Mouse (Mus musculus) stomach, embryonic 16.5 days (tissue): ENCODE results near the gene Bap1. TPM values are rescaled to one million over a fixed set of nuclear protein-coding genes. Genes with fewer than 3 reads are reported as not detected.

ENCODE experiments used
- ATAC-seq: fragments of 200-750 bp; cut with Nextera tagmentation; 2 replicates; pipeline ENCODE4 v1.8.0; 2017; ENCODE audit warnings: moderate number of reproducible peaks, moderate TSS enrichment; ENCODE audit not compliant: insufficient read depth, low FRiP score
- H3K27ac ChIP-seq: fragments of 300-500 bp; sonication (generic); 2 replicates; pipeline ENCODE4 v1.5.1; 2014; ENCODE audit warnings: low read length
- H3K27me3 ChIP-seq: fragments of 300-500 bp; sonication (generic); 2 replicates; pipeline ENCODE4 v1.6.1; 2014; ENCODE audit warnings: low read length, control low read depth, mixed read lengths; ENCODE audit not compliant: control insufficient read depth, insufficient read depth
- H3K36me3 ChIP-seq: fragments of 300-500 bp; sonication (generic); 2 replicates; pipeline ENCODE4 v1.6.1; 2014; ENCODE audit warnings: low read length; ENCODE audit not compliant: control insufficient read depth, insufficient read depth
- H3K4me1 ChIP-seq: fragments of 300-500 bp; sonication (generic); 2 replicates; pipeline ENCODE4 v1.6.1; 2014; ENCODE audit warnings: low read length, control low read depth, mixed read lengths; ENCODE audit not compliant: control insufficient read depth, insufficient read depth
- H3K4me2 ChIP-seq: fragments of 300-500 bp; sonication (generic); 2 replicates; pipeline ENCODE4 v1.6.1; 2014; ENCODE audit warnings: low read depth, low read length, mixed read lengths
- H3K4me3 ChIP-seq: fragments of 300-500 bp; sonication (generic); replicated peaks from 2 replicates; pipeline ENCODE4 v1.5.1; 2014; ENCODE audit warnings: mild to moderate bottlenecking, low read length
- H3K9ac ChIP-seq: fragments of 300-500 bp; sonication (generic); 2 replicates; pipeline ENCODE4 v1.6.1; 2014; ENCODE audit warnings: low read length
- H3K9me3 ChIP-seq: fragments of 300-500 bp; sonication (generic); replicated peaks from 2 replicates; pipeline ENCODE4 v1.6.1; 2016; ENCODE audit warnings: low read length, control low read depth; ENCODE audit not compliant: control insufficient read depth
- WGBS: fragments of 180-500 bp; shearing (Covaris S2); extraction: QIAGEN DNeasy Blood & Tissue Kit; methylation state at CpG from one replicate; pipeline ENCODE4 v1.1.7; 2014; 5-methylcytosine and 5-hydroxymethylcytosine counted together
- polyA plus RNA-seq: library from polyadenylated mRNA; unstranded; fragments of >200 nt; fragmentation: Nextera tagmentation; extraction: Ambion mirVana; gene quantifications from 2 replicates; pipeline ENCODE4 v1.2.1, GENCODE M21; 2015

Bap1 gene
- polyA plus RNA-seq, 1 experiment from 2014 or later: 64.1 TPM

GRCm38 (mm10) chr14:31248396-31248795 is 2.9 kb upstream of the Bap1 start:
- no peaks in the 10 kb centered on the region for H3K36me3 ChIP-seq
- 84% methylated on average over 6 of the region's 6 CpGs for WGBS
- no peak overlapping the region for H3K4me2 ChIP-seq
- no peak overlapping the region for H3K4me3 ChIP-seq
- ATAC-seq: no peak
- H3K27ac ChIP-seq: no peak overlapping the region
- H3K4me1 ChIP-seq: peaks cover 13% of the 10 kb centered on the region; the same call in 1 of the 2 replicates
- H3K9me3 ChIP-seq: no peaks in the 10 kb centered on the region
- H3K9ac ChIP-seq: no peak overlapping the region
- H3K27me3 ChIP-seq: no peaks in the 10 kb centered on the region

GRCm38 (mm10) chr14:31250222-31251083 is 797 bp upstream of the Bap1 start:
- peak overlapping the region; percentile 94 for H3K27ac ChIP-seq
- peak; percentile 90; the same call in 1 of the 2 replicates for ATAC-seq

GRCm38 (mm10) chr14:31251626-31252025 is 376 bp downstream of the Bap1 start:
- H3K9me3 ChIP-seq: no peaks in the 10 kb centered on the region
- H3K27me3 ChIP-seq: no peaks in the 10 kb centered on the region
- peak; percentile 26; the same call in 1 of the 2 replicates for ATAC-seq
- peak overlapping the region; percentile 74 for H3K4me2 ChIP-seq
- WGBS: 2% methylated on average over 18 of the region's 18 CpGs
- peaks cover 13% of the 10 kb centered on the region; the same call in 1 of the 2 replicates for H3K4me1 ChIP-seq
- peaks cover 4% of the 10 kb centered on the region; the same call in 1 of the 2 replicates for H3K36me3 ChIP-seq
- H3K27ac ChIP-seq: peak overlapping the region; percentile 42; the same call in 1 of the 2 replicates
- H3K4me3 ChIP-seq: peak overlapping the region; percentile 71
- H3K9ac ChIP-seq: peak overlapping the region; percentile 95

More at GRCm38 (mm10) chr14:31250222-31251083, 797 bp upstream of the Bap1 start:
- Histone ChIP-seq H3K36me3 (peaks cover 4% of the 10 kb centered on the region; the same call in 1 of the 2 replicates), H3K4me1 (peaks cover 13% of the 10 kb centered on the region; the same call in 1 of the 2 replicates), H3K9me3 (no peaks in the 10 kb centered on the region), H3K27me3 (no peaks in the 10 kb centered on the region), H3K9ac (peak overlapping the region; percentile 85), H3K4me2 (peak overlapping the region; percentile 75), H3K4me3 (peak overlapping the region; percentile 71)
- WGBS: 16% methylated on average over 38 of the region's 38 CpGs

- Histone ChIP-seq H3K27me3 (no peaks in the 10 kb centered on the region), H3K4me3 (peak overlapping the region; percentile 71), H3K4me1 (peaks cover 13% of the 10 kb centered on the region; the same call in 1 of the 2 replicates), H3K9ac (peak overlapping the region; percentile 95), H3K36me3 (peaks cover 8% of the 10 kb centered on the region; the same call in 1 of the 2 replicates), H3K9me3 (no peaks in the 10 kb centered on the region), H3K27ac (no peak overlapping the region), H3K4me2 (peak overlapping the region; percentile 74)
- no peak for ATAC-seq
- WGBS: 79% methylated on average over 5 of the region's 5 CpGs
These were observed 841 bp downstream of the Bap1 start for GRCm38 (mm10) chr14:31252091-31252490.

- Histone ChIP-seq H3K4me1 (no peaks in the 10 kb centered on the region), H3K27ac (no peak overlapping the region), H3K9me3 (no peaks in the 10 kb centered on the region), H3K9ac (no peak overlapping the region), H3K27me3 (no peaks in the 10 kb centered on the region), H3K4me2 (no peak overlapping the region), H3K4me3 (no peak overlapping the region), H3K36me3 (peaks cover 32% of the 10 kb centered on the region)
- WGBS: 94% methylated on average over 14 of the region's 14 CpGs
- no peak for ATAC-seq
These were observed 7.3 kb downstream of the Bap1 start for GRCm38 (mm10) chr14:31258476-31259050.

GRCm38 (mm10) chr14:31260374-31260773 is 9.1 kb downstream of the Bap1 start:
- H3K36me3 ChIP-seq: peaks cover 28% of the 10 kb centered on the region
- no peak overlapping the region for H3K9ac ChIP-seq
- H3K4me2 ChIP-seq: no peak overlapping the region
- no peaks in the 10 kb centered on the region for H3K9me3 ChIP-seq
- no peak overlapping the region for H3K4me3 ChIP-seq
- no peaks in the 10 kb centered on the region for H3K27me3 ChIP-seq
- WGBS: 89% methylated on average over 4 of the region's 4 CpGs
- no peak overlapping the region for H3K27ac ChIP-seq
- H3K4me1 ChIP-seq: no peaks in the 10 kb centered on the region
- ATAC-seq: no peak

- WGBS: 87% methylated on average over 9 of the region's 9 CpGs
- no peaks in the 10 kb centered on the region for H3K27me3 ChIP-seq
- H3K4me3 ChIP-seq: no peak overlapping the region
- no peak overlapping the region for H3K4me2 ChIP-seq
- no peaks in the 10 kb centered on the region for H3K9me3 ChIP-seq
- no peak overlapping the region for H3K27ac ChIP-seq
- no peak for ATAC-seq
- H3K9ac ChIP-seq: no peak overlapping the region
- no peaks in the 10 kb centered on the region for H3K4me1 ChIP-seq
- H3K36me3 ChIP-seq: peaks cover 28% of the 10 kb centered on the region
These were observed 9.7 kb downstream of the Bap1 start for GRCm38 (mm10) chr14:31260932-31261331.

- no peaks in the 10 kb centered on the region for H3K9me3 ChIP-seq
- H3K4me3 ChIP-seq: no peak overlapping the region
- H3K36me3 ChIP-seq: no peaks in the 10 kb centered on the region
- 81% methylated on average over 11 of the region's 11 CpGs for WGBS
- no peak overlapping the region for H3K9ac ChIP-seq
- H3K27ac ChIP-seq: no peak overlapping the region
- no peak overlapping the region for H3K4me2 ChIP-seq
- no peaks in the 10 kb centered on the region; the same call in 1 of the 2 replicates for H3K4me1 ChIP-seq
- no peak for ATAC-seq
- no peaks in the 10 kb centered on the region for H3K27me3 ChIP-seq
These were observed 16.4 kb downstream of the Bap1 start for GRCm38 (mm10) chr14:31267649-31268048.
